Mouse (Mus musculus) neutrophil, adult 5-6 weeks (primary cell): ENCODE data around the gene Mxra8. TPM values are rescaled to one million over a fixed set of nuclear protein-coding genes. Genes with fewer than 3 reads are reported as not detected.

Source experiments
- ATAC-seq: fragments of 151-379, 151-347 bp; 2 replicates; pipeline ENCODE4 v1.8.0; 2017; ENCODE audit warnings: mild to moderate bottlenecking, moderate TSS enrichment; ENCODE audit not compliant: insufficient number of reproducible peaks, poor library complexity, low FRiP score, severe bottlenecking; ENCODE audit errors: extremely low read depth
- total RNA-seq: library from RNA; stranded (forward); fragments of 200-1000 nt; gene quantifications from 2 replicates; pipeline ENCODE4 v1.2.3, GENCODE M21; 2017

The Mxra8 gene
- total RNA-seq = 0.47 and 2.3 TPM in 2 replicates

GRCm38 (mm10) chr4:155839483-155839910, at the start of gene Mxra8:
Gene Mxra8, plus strand, starts transcription at chr4:155839680.
- ATAC-seq = no peak

- no peak for ATAC-seq
These were observed 49.4 kb upstream of the Mxra8 start, which contains the start of gene Ankrd65 for GRCm38 (mm10) chr4:155790021-155790489. Gene Ankrd65, plus strand, starts transcription at chr4:155790439.

- ATAC-seq = no peak
These were observed 48.8 kb upstream of the Mxra8 start for GRCm38 (mm10) chr4:155790650-155791161.

DNA sequence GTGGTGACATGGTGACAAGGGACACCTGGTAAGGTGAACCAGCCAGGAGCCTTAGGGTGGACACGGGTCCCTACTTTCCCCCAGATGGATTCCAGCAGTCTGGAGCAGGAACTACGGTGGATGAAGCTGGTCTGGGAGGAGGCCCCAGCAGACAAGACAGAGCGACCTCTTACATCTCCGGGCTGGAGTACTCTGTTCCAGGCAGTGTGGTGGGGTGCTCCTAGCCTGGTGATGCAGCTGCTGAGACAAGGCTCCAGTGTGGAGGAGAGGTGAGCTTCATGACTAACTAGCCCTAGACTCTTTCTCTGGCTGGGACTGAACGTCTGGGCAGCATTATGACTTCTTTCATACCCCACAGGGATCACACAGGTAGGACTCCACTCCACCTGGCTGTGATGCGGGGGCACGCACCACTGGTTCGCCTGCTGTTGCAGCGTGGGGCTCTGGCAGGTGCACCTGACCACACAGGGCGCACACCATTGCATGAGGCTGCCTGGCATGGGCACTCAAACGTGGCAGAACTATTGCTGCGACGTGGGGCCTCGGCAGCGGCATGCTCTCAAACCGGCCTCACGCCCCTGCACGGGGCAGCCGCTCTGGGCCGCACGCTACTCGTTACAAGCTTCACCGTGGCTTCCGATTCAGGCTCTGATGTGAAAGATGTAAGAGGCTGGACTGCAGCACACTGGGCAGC, 48.1 kb upstream of the Mxra8 start:
- no peak for ATAC-seq

GRCm38 (mm10) chr4:155793730-155794129, 45.8 kb upstream of the Mxra8 start:
- no peak for ATAC-seq

- ATAC-seq = no peak
These were observed 37.4 kb upstream of the Mxra8 start for GRCm38 (mm10) chr4:155802075-155802474.

- no peak for ATAC-seq
These were observed 36.6 kb upstream of the Mxra8 start, which contains the start of gene Mrpl20 for GRCm38 (mm10) chr4:155802741-155803339. Gene Mrpl20, plus strand, starts transcription at chr4:155802878.

DNA sequence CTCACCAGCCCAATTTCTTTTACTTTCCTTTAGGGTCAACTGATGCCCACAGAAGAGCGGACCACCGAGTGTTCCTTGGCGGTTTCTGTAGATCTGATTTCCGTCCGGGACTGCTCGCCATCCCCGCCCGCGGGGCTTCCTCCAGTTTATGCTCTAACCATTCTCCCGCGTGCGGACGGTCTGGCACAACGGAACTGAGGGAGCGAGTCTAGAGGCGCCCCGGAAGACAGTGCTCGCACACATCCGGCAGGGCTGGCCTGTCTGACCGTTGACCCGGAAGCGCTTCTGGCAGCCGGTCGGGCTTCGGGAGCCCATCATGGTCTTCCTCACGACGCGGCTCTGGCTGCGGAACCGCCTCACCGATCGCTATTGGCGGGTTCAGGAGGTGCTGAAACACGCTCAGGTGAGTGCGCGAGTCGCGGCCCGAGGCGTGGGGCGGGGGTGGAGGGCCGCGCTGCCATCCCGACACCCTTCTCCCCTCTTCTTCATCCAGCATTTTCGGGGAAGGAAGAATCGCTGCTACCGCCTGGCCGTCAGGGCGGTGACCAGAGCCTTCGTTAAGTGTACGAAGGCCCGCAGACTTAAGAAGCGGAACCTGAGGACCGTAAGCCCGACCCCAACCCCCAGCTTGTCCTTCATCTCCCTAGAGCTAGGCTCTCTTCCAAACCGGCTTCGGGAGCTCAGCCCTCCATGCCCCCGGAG, 36.0 kb upstream of the Mxra8 start:
- peak; percentile 98 for ATAC-seq

DNA sequence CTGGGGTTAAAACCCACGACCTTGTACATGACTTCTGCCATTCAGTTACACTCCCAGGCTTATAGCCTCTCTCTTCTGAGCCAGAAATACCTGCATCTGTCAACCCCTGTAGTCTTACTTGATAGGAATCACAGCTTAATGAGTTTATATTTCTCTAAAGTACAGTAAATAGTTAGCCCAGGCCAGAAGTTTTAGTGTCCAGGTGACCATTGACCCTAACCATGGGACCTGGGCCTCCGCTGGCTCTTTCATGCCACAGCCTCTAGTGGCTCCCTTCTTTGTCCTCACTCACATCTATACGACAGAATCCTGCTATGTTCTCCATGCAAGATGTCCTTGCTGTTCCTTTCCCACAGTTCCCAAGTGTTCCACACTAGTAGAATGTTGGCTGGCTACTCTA, 31.6 kb upstream of the Mxra8 start:
- ATAC-seq = no peak

- peak; percentile 100 for ATAC-seq
These were observed 27.4 kb upstream of the Mxra8 start, which contains the start of gene Ccnl2 for GRCm38 (mm10) chr4:155811929-155812664. Gene Ccnl2, plus strand, starts transcription at chr4:155812489.

DNA sequence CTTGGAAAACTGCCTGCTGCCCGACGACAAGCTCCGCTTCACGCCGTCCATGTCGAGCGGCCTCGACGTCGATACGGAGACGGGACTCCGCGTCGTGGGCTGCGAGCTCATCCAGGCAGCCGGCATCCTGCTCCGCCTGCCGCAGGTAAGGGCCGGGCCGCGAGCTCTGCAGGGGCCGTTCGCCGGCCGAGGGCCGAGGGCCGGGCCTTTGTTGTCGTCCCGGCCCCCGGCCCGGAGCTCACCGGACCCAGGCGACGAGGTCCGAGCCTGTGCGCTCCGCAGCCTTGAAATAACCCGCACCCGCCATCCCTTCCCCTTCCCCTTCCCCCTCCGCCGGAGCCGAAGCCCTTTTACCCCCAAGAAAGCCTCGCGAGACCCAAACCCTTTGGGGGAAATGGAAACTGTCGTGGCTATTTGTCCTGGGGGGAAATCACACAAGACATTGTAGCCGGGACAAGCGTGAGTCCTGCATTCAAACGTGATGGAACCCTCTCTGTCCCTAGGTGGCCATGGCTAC, 26.8 kb upstream of the Mxra8 start:
- ATAC-seq = no peak

- no peak for ATAC-seq
These were observed 21.9 kb upstream of the Mxra8 start for GRCm38 (mm10) chr4:155817533-155817932.

DNA sequence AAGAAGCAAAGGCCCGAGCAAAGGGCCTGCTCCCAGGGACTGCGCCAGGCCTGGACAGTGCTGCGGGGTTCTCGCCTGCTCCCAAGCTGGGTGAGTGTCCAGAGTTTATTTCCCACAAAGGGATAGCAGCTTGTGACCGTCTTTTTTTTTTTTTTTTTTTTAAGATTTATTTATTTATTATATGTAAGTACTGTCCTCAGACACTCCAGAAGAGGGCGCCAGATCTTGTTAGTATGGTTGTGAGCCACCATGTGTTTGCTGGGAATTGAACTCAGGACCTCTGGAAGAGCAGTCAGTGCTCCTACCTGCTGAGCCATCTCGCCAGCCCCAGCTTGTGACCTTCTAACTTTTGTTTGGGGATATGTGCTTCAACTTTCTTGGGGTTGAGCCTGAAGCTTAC, 18.5 kb upstream of the Mxra8 start:
- ATAC-seq = no peak

- ATAC-seq = no peak
These were observed 16.0 kb upstream of the Mxra8 start for GRCm38 (mm10) chr4:155823443-155823842.

DNA sequence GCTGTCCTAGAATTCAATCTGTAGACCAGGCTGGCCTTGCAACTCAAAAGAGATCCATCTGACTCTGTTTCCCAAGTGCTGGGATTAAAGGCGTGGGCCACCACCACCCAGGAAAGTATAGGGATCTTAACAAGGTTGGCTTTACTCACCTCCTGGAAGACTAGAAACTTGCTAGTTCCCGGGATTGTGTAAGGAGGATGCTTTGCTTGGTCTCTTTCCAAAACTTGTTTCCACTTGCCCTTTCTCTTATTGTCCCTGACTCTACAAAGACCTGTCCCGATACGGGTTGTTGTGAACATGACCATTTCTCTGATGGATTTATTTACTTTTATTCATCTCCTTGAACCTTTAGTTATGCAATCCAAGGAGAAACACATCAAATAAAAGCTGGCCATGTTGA, 9.6 kb upstream of the Mxra8 start:
- ATAC-seq = no peak

DNA sequence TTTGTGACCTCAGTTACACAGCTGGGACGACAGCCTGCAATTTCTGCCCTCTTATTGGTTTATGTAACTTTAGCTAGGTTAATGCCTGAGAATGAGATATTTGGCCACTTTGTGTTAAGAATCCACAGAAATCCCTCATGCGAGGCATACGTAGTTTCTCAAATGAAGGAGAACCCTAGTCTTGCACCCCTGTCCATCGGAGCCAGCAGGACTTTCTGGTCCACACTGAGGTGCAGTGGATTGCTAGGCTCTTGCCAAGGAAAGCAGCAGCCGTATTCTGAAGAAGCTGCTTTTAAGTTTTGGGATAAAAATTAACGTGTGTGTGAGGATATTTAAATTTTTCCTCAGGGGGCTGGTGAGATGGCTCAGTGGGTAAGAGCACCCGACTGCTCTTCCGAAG, 8.9 kb upstream of the Mxra8 start:
- no peak for ATAC-seq

DNA sequence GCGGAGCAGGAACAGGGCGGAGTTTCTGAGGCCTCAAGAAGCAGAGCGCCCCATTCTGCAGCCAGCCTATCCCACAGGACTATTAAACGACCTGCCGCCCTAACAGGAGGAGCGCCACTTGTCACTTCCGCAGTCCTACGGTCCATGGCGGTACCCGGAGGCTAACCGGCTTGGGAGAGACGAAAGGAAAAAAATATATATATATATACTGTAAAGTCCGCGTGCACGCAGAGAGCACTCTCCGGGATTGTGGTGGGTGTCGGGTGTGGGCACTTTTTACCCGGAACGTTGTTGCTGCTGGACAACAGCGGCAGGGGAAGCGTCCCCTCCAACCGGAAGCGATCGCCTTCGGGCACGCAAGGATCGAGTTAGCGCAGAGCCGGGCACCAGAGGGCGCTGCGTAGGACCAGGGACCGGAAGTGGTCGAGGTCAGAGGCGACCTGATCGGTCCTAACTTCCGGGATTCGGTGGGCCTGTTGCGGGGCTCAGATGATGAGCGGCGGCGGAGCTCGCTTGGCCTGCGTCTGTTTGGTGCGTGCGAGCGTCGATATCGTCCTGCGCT, 8.2 kb upstream of the Mxra8 start, which contains the start of gene Aurkaip1:
Aurkaip1 (plus strand) TSS at position 68 of the 562 bp plus-strand sequence.
- ATAC-seq = peak; percentile 85

- no peak for ATAC-seq
These were observed 7.6 kb upstream of the Mxra8 start for GRCm38 (mm10) chr4:155831831-155832230.
